Mouse (Mus musculus): ENCODE results near the gene Zfp446.

GRCm38 (mm10) chr7:13007341-13008092 is 29.9 kb downstream of the Zfp446 start:
- TF ChIP-seq CTCF (conservative IDR thresholded peaks at IDR 0.05 in 1 of 2, IDR thresholded peaks at IDR 0.05 in 1 of 2; ENCODE audit: low read depth in 2 of 2, low read length in 2 of 2) = no peak
- TF ChIP-seq BHLHE40 (IDR thresholded peaks at IDR 0.05; ENCODE audit: low read depth, low read length) = no peak
- no peak for TF ChIP-seq USF2 (conservative IDR thresholded peaks at IDR 0.05; ENCODE audit: low read depth, low read length)
- no peak for TF ChIP-seq POLR2A (IDR thresholded peaks at IDR 0.05; ENCODE audit: low read depth, low read length)
- TF ChIP-seq EP300 (IDR thresholded peaks at IDR 0.05; ENCODE audit: low read length) = no peak
- TF ChIP-seq CHD2 (IDR thresholded peaks at IDR 0.05; ENCODE audit: low read length) = no peak
- TF ChIP-seq POLR2AphosphoS2 (IDR thresholded peaks at IDR 0.05; ENCODE audit: low read depth, low read length) = no peak
- TF ChIP-seq JUND (conservative IDR thresholded peaks at IDR 0.05; ENCODE audit: low read depth, low read length) = no peak
- TF ChIP-seq CHD1 (IDR thresholded peaks at IDR 0.05; ENCODE audit: low read depth, low read length) = no peak
- no peak for TF ChIP-seq ELF1 (IDR thresholded peaks at IDR 0.05; ENCODE audit: low read depth, low read length)
- no peak for TF ChIP-seq MAFK (IDR thresholded peaks at IDR 0.05; ENCODE audit: insufficient replicate concordance, low read length)
- TF ChIP-seq MYC (IDR thresholded peaks at IDR 0.05; ENCODE audit: low read depth, low read length) = no peak
- no peak for TF ChIP-seq MAX (IDR thresholded peaks at IDR 0.05; ENCODE audit: low read length)
- TF ChIP-seq USF1 (IDR thresholded peaks at IDR 0.05; ENCODE audit: low read depth, low read length) = no peak

All from CH12.LX (cell line).